12 mouse cellular contexts compared by ENCODE assay signal in genomic region chr19:57521721-57522120, GRCm38 (mm10).
DNase-seq lines count a peak whose midpoint lies in the region.
"Had no signal": no experiment of that assay in that cellular context is flagged by ENCODE, and none has a peak within 500 bp of the region (broad histone marks: within the 10 kb centered on the region; RNA-seq: fewer than 3 reads in every experiment).

No protein-coding gene starts in this region.

- intact Hi-C loops in heart, postnatal 25 days (cut with DNase I), result no loop called here

- peak; percentile 13 for DNase-seq in heart, adult 9 months (ENCODE audit: low spot score in 2 of 2)
- DNase-seq in heart, postnatal 25 days (ENCODE audit: low spot score), result no peak
- DNase-seq in lung, postnatal 10 days, result peak; percentile 47
- DNase-seq in lung, postnatal 4 days, result no peak
- DNase-seq in MN1 (ENCODE audit: low spot score), result peak; percentile 40
- peak; percentile 36 for DNase-seq in brain, adult 2 months (ENCODE audit: low read depth, low spot score)
- DNase-seq in kidney, postnatal 10 days, result no peak
- DNase-seq: cerebellum, adult 11-12 months; cerebellum, postnatal 36 days; liver, postnatal 0 days; right cerebral cortex, adult 18-20 months; thymus, adult 18-20 months had no signal

Comparison
In these comparisons a context has a peak if more than half of its experiments do, and no peak if none do; other contexts are left out.
1. DNase-seq: peak in heart, adult 9 months (2 of 2), lung, postnatal 10 days (single experiment), MN1 (single experiment) and brain, adult 2 months (single experiment); none in heart, postnatal 25 days (single experiment), lung, postnatal 4 days (0 of 2) and kidney, postnatal 10 days (single experiment).